Mouse (Mus musculus): ENCODE measurements around the gene Srsf11.

DNA sequence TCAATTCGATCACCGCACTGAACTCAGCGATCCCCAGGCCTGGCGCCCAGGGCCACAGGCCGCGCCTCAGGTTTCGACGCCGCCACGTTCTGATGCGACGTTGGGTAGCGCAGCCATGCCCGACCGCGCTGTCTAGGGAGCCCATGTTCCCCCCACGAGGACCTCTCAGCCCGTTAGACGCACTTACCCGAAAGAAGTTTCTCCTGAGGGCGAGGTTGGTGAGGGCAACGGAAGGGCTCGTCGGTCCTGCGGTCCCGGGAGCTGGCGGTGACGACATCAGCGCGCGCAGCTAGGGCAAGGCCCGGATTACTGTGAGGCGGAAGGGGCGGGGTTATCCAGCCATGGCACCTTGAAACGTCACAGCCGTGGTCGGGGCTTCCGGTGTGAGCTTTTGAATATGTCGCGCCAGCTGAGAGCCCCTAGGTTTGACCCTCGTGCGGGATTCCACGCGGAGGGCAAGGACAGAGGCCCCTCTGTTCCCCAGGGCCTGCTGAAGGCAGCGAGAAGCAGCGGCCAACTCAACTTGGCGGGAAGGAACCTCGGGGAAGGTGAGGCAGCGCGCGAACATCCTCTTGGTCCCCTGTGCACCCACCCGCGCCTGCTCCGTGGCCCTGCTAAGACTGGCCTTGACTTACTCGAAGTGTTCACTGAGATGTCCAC lies at the start of gene Srsf11, which contains the start of gene Lrrc40:
- no peak for TF ChIP-seq CTCF (IDR thresholded peaks at IDR 0.05; ENCODE audit: borderline replicate concordance, insufficient read depth, low read length)
- peak; percentile 87 for TF ChIP-seq POLR2A (IDR thresholded peaks at IDR 0.05; ENCODE audit: low read depth, low read length)

Data from embryonic fibroblast, embryonic 13.5 days (primary cell).